Mouse (Mus musculus): ENCODE data around the gene Rbmy.
"Not testable (repeated sequence)": the region's sequence is repeated elsewhere in the genome, so short reads cannot be mapped to it uniquely, and the experiment has no call there.

Gene Rbmy

GRCm38 (mm10) chrY:2830380-2830779 is at the start of gene Rbmy, which contains the start of gene Gm10256:
TSS of gene Rbmy (plus strand) at chrY:2830680.
TSS of gene Gm10256 (plus strand) at chrY:2830699.
- DNase-seq (ENCODE audit: low spot score in 2 of 2) = not testable (repeated sequence)

GRCm38 (mm10) chrY:2796105-2796504 is 34.4 kb upstream of the Rbmy start, which contains the start of gene Gm4064:
TSS of gene Gm4064 (minus strand) at chrY:2796205.
- DNase-seq (ENCODE audit: low spot score in 2 of 2) = not testable (repeated sequence)

Measured in right cerebral cortex, postnatal 36 days (tissue).